Mouse (Mus musculus): Measurements from ENCODE around the gene Mta2.

- no peak for TF ChIP-seq CTCF (IDR thresholded peaks at IDR 0.05; ENCODE audit: extremely low read depth, insufficient read depth, low read length)
- no peak for TF ChIP-seq POLR2A (IDR thresholded peaks at IDR 0.05; ENCODE audit: extremely low read depth, insufficient read depth, low read length)
These were observed 39.9 kb downstream of the Mta2 start for GRCm38 (mm10) chr19:8981450-8982168.

Data from cortical plate, adult 2 months (tissue).